Mouse (Mus musculus): ENCODE measurements at regions not wholly inside any gene's neighbourhood (a gene's known extent, or its start where the extent isn't known, plus 50 kb on each side); places are given as distances from the start of the nearest gene placed in this dataset.

DNA sequence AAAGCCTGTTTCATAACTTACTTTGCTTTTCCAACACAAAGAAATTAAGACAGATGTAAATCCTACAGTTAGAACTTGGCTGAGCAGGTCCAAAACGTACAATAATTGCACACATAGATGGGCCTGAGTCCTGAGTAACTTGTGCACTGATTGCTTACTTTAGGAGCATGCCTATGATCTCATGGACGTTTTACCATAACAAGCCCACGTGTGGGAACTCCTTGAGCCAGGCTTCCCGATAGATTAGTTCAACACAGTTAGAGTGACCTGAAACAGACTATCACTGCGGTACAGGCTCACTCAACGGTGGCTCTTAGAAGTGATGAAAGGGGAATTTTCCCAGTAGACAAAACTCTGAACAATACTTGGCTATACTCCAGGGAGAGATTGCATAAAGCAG is 193.9 kb upstream of the Tank start:
- H3K27ac ChIP-seq (ENCODE audit: insufficient read depth, low read length): no peak overlapping the region
- no peaks in the 10 kb centered on the region for H3K4me1 ChIP-seq (ENCODE audit: control insufficient read depth, insufficient read depth, low read length)
- H3K4me3 ChIP-seq (ENCODE audit: low read depth, low read length): no peak overlapping the region
- H3K9ac ChIP-seq (ENCODE audit: low read depth, poor library complexity, severe bottlenecking): no peak overlapping the region
- H3K27me3 ChIP-seq (ENCODE audit: control insufficient read depth, insufficient read depth, low read length, poor library complexity, severe bottlenecking): no peaks in the 10 kb centered on the region
- H3K36me3 ChIP-seq (ENCODE audit: control insufficient read depth, insufficient read depth, low read length, poor library complexity, severe bottlenecking): no peaks in the 10 kb centered on the region
- TF ChIP-seq POLR2A (IDR thresholded peaks at IDR 0.05; ENCODE audit: insufficient read depth, low read length) (no peak), CTCF (IDR thresholded peaks at IDR 0.05; ENCODE audit: low read depth, low read length) (no peak), EP300 (IDR thresholded peaks at IDR 0.05; ENCODE audit: insufficient read depth, low read depth, low read length) (no peak)
- no peaks in the 10 kb centered on the region for H3K9me3 ChIP-seq (replicated peaks; ENCODE audit: control insufficient read depth, insufficient read depth, low read length, poor library complexity, severe bottlenecking)

DNA sequence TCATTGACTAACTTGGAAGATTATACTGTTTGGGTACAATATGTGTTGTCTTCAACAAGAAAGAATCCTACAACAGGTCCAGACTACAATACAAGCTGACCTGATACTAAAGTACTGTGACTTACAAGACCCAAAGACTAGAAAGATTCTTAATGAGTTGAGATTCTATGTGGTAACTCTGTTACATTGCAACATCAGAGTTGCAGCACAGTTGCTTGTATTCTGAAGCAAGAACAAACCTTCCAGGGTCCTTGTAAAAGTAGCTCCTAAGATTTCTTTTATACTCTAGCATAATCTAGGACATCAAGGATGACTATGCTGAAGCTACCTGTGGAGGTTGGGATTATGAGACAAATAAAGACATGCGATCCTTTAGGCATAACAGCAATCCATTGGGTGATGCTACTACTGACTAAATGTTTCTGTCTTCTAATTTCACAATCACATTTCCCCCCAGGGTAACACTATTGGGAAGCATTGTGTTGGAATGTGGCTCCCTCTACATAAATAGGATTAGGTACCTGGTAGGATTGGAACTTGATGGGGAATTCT is 194.6 kb upstream of the Tank start:
- TF ChIP-seq EP300 (IDR thresholded peaks at IDR 0.05; ENCODE audit: insufficient read depth, low read depth, low read length) (no peak), POLR2A (IDR thresholded peaks at IDR 0.05; ENCODE audit: insufficient read depth, low read length) (no peak), CTCF (IDR thresholded peaks at IDR 0.05; ENCODE audit: low read depth, low read length) (no peak)
- Histone ChIP-seq H3K4me1 (ENCODE audit: control insufficient read depth, insufficient read depth, low read length) (no peaks in the 10 kb centered on the region), H3K4me3 (ENCODE audit: low read depth, low read length) (no peak overlapping the region), H3K27ac (ENCODE audit: insufficient read depth, low read length) (no peak overlapping the region), H3K9ac (ENCODE audit: low read depth, poor library complexity, severe bottlenecking) (no peak overlapping the region), H3K36me3 (ENCODE audit: control insufficient read depth, insufficient read depth, low read length, poor library complexity, severe bottlenecking) (no peaks in the 10 kb centered on the region), H3K9me3 (replicated peaks; ENCODE audit: control insufficient read depth, insufficient read depth, low read length, poor library complexity, severe bottlenecking) (no peaks in the 10 kb centered on the region), H3K27me3 (ENCODE audit: control insufficient read depth, insufficient read depth, low read length, poor library complexity, severe bottlenecking) (no peaks in the 10 kb centered on the region)

DNA sequence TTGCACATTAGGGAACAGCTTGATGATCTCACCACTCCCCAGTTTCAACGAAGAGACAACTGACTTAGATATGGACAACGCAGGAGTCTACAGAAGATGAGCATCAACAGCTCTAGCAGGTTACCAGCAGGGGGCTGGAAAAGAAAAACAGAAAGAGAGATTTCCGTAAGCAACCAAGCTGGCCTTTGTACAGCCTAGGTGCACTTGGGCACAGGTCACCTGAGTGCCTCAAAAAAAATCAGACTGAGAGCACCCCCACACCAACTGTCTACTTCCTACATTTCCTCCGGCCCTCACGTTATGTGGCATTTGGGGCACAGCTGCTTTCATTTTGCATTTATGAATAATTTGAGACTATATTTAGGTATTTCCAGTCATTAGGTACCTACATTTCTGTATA is 199.3 kb upstream of the Tank start:
- Histone ChIP-seq H3K4me3 (ENCODE audit: low read depth, low read length) (no peak overlapping the region), H3K4me1 (ENCODE audit: control insufficient read depth, insufficient read depth, low read length) (no peaks in the 10 kb centered on the region), H3K36me3 (ENCODE audit: control insufficient read depth, insufficient read depth, low read length, poor library complexity, severe bottlenecking) (no peaks in the 10 kb centered on the region), H3K27ac (ENCODE audit: insufficient read depth, low read length) (no peak overlapping the region), H3K9me3 (replicated peaks; ENCODE audit: control insufficient read depth, insufficient read depth, low read length, poor library complexity, severe bottlenecking) (no peaks in the 10 kb centered on the region), H3K9ac (ENCODE audit: low read depth, poor library complexity, severe bottlenecking) (no peak overlapping the region), H3K27me3 (ENCODE audit: control insufficient read depth, insufficient read depth, low read length, poor library complexity, severe bottlenecking) (no peaks in the 10 kb centered on the region)
- TF ChIP-seq POLR2A (IDR thresholded peaks at IDR 0.05; ENCODE audit: insufficient read depth, low read length) (no peak), EP300 (IDR thresholded peaks at IDR 0.05; ENCODE audit: insufficient read depth, low read depth, low read length) (no peak), CTCF (IDR thresholded peaks at IDR 0.05; ENCODE audit: low read depth, low read length) (no peak)

DNA sequence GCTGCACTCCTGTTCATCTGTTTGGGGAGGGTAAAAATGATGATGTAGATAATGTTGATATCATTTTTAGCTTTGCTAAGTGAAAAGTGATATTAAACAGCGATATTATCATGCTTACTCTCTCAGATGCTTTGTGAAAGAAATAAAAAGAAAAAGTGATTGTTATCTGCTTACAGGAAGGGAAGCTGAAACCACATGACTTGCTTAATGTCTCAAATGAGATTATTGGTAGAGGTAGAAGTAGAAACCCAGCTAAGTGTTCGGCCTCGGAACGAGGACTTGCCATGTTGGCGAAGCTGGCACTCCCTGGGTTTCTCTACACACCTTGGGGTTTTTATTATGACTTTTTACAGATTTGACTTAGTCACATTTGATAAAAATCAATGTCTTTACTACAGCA is 200.1 kb upstream of the Tank start:
- H3K36me3 ChIP-seq (ENCODE audit: control insufficient read depth, insufficient read depth, low read length, poor library complexity, severe bottlenecking): no peaks in the 10 kb centered on the region
- no peaks in the 10 kb centered on the region for H3K9me3 ChIP-seq (replicated peaks; ENCODE audit: control insufficient read depth, insufficient read depth, low read length, poor library complexity, severe bottlenecking)
- no peak overlapping the region for H3K4me3 ChIP-seq (ENCODE audit: low read depth, low read length)
- H3K9ac ChIP-seq (ENCODE audit: low read depth, poor library complexity, severe bottlenecking): no peak overlapping the region
- H3K27ac ChIP-seq (ENCODE audit: insufficient read depth, low read length): no peak overlapping the region
- TF ChIP-seq POLR2A (IDR thresholded peaks at IDR 0.05; ENCODE audit: insufficient read depth, low read length) (no peak), CTCF (IDR thresholded peaks at IDR 0.05; ENCODE audit: low read depth, low read length) (no peak), EP300 (IDR thresholded peaks at IDR 0.05; ENCODE audit: insufficient read depth, low read depth, low read length) (no peak)
- no peaks in the 10 kb centered on the region for H3K4me1 ChIP-seq (ENCODE audit: control insufficient read depth, insufficient read depth, low read length)
- H3K27me3 ChIP-seq (ENCODE audit: control insufficient read depth, insufficient read depth, low read length, poor library complexity, severe bottlenecking): no peaks in the 10 kb centered on the region

- Histone ChIP-seq H3K36me3 (ENCODE audit: control insufficient read depth, insufficient read depth, low read length, poor library complexity, severe bottlenecking) (no peaks in the 10 kb centered on the region), H3K9me3 (replicated peaks; ENCODE audit: control insufficient read depth, insufficient read depth, low read length, poor library complexity, severe bottlenecking) (no peaks in the 10 kb centered on the region), H3K9ac (ENCODE audit: low read depth, poor library complexity, severe bottlenecking) (no peak overlapping the region), H3K27ac (ENCODE audit: insufficient read depth, low read length) (no peak overlapping the region), H3K4me1 (ENCODE audit: control insufficient read depth, insufficient read depth, low read length) (no peaks in the 10 kb centered on the region), H3K4me3 (ENCODE audit: low read depth, low read length) (no peak overlapping the region), H3K27me3 (ENCODE audit: control insufficient read depth, insufficient read depth, low read length, poor library complexity, severe bottlenecking) (no peaks in the 10 kb centered on the region)
- TF ChIP-seq POLR2A (IDR thresholded peaks at IDR 0.05; ENCODE audit: insufficient read depth, low read length): no peak
- TF ChIP-seq CTCF (IDR thresholded peaks at IDR 0.05; ENCODE audit: low read depth, low read length): no peak
- no peak for TF ChIP-seq EP300 (IDR thresholded peaks at IDR 0.05; ENCODE audit: insufficient read depth, low read depth, low read length)
These were observed 200.6 kb upstream of the Tank start for GRCm38 (mm10) chr2:61377756-61378155.

DNA sequence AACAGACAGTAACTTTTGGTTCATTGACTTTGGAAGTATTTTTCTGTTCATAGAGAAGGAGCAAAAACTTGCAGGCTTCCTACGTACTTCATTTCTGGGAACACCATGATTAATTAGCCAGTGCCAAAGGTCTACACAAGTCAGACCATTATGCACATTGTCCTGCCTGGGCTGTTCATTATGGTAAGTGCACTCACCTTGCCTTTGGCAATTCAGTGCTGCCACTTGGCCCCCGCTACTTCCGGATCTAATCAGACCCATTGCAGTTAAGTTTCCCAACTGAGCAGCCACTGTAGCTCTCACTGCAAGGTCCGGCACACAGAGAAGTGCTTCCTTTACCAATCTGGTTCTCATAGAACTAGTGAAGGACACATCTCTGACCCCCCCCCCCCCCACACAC is 215.8 kb upstream of the Tank start:
- no peaks in the 10 kb centered on the region for H3K27me3 ChIP-seq (ENCODE audit: control insufficient read depth, insufficient read depth, low read length, poor library complexity, severe bottlenecking)
- H3K4me3 ChIP-seq (ENCODE audit: low read depth, low read length): no peak overlapping the region

More for the DNA sequence above, 215.8 kb upstream of the Tank start:
- TF ChIP-seq EP300 (IDR thresholded peaks at IDR 0.05; ENCODE audit: insufficient read depth, low read depth, low read length): no peak
- no peak for TF ChIP-seq POLR2A (IDR thresholded peaks at IDR 0.05; ENCODE audit: insufficient read depth, low read length)
- TF ChIP-seq CTCF (IDR thresholded peaks at IDR 0.05; ENCODE audit: low read depth, low read length): no peak
- Histone ChIP-seq H3K9me3 (replicated peaks; ENCODE audit: control insufficient read depth, insufficient read depth, low read length, poor library complexity, severe bottlenecking) (no peaks in the 10 kb centered on the region), H3K27ac (ENCODE audit: insufficient read depth, low read length) (no peak overlapping the region), H3K36me3 (ENCODE audit: control insufficient read depth, insufficient read depth, low read length, poor library complexity, severe bottlenecking) (no peaks in the 10 kb centered on the region), H3K4me1 (ENCODE audit: control insufficient read depth, insufficient read depth, low read length) (no peaks in the 10 kb centered on the region), H3K9ac (ENCODE audit: low read depth, poor library complexity, severe bottlenecking) (no peak overlapping the region)

Data from ES-Bruce4 (cell line).